Mouse (Mus musculus) CH12.LX (cell line): ENCODE measurements around the gene Cytl1. TPM values are rescaled to one million over a fixed set of nuclear protein-coding genes. Genes with fewer than 3 reads are reported as not detected.

Experiments
- DNase-seq: peaks from one replicate; pipeline ENCODE4 v3.0.0-alpha.2; 2013; ENCODE audit errors: extremely low read depth
- H3K27ac ChIP-seq: 2 replicates; pipeline ENCODE4 v1.5.1; 2012; ENCODE audit warnings: low read depth, mild to moderate bottlenecking, control low read depth, moderate library complexity; ENCODE audit not compliant: insufficient read depth
- H3K27me3 ChIP-seq: replicated peaks from 2 replicates; pipeline ENCODE3; 2012; ENCODE audit warnings: inconsistent platforms
- H3K36me3 ChIP-seq, 2 experiments: replicated peaks in 1 of 2; 2 replicates each; pipeline versions ENCODE3 to v1.6.1; 2012; ENCODE audit warnings: inconsistent platforms in 1 of 2, low read length in 1 of 2, mild to moderate bottlenecking in 1 of 2, mixed read lengths in 1 of 2, moderate library complexity in 1 of 2; ENCODE audit not compliant: control insufficient read depth in 1 of 2, insufficient read depth in 1 of 2
- H3K4me1 ChIP-seq, 2 experiments: 2 replicates each; pipeline ENCODE4 v1.6.1; 2012; ENCODE audit warnings: inconsistent platforms in 1 of 2, moderate library complexity in 1 of 2; ENCODE audit not compliant: insufficient read depth in 2 of 2, control insufficient read depth in 1 of 2
- H3K4me2 ChIP-seq: 2 replicates; pipeline ENCODE4 v1.6.1; 2012; ENCODE audit warnings: low read depth, mild to moderate bottlenecking, control low read depth; ENCODE audit not compliant: poor library complexity, insufficient read depth, severe bottlenecking
- H3K4me3 ChIP-seq, 3 experiments: fragments of 150-350 bp in 1 of 3; sonication (generic) in 1 of 3; replicated peaks in 1 of 3; 2 replicates each; pipeline versions ENCODE3 to v1.5.1; 2011 to 2012; ENCODE audit warnings: low read depth in 2 of 3, low read length in 2 of 3, mild to moderate bottlenecking in 2 of 3, moderate library complexity in 2 of 3, control low read depth in 1 of 3, improper control_type of control experiment in 1 of 3, inconsistent platforms in 1 of 3, mixed read lengths in 1 of 3; ENCODE audit not compliant: poor library complexity in 1 of 3
- H3K79me2 ChIP-seq: replicated peaks from 2 replicates; pipeline ENCODE4 v1.6.1; 2012; ENCODE audit warnings: mild to moderate bottlenecking, moderate library complexity; ENCODE audit not compliant: control insufficient read depth, poor library complexity, insufficient read depth, severe bottlenecking; ENCODE audit errors: extremely low read depth
- H3K9ac ChIP-seq: 2 replicates; pipeline ENCODE4 v1.6.1; 2012; ENCODE audit warnings: low read depth, mild to moderate bottlenecking, control low read depth, moderate library complexity; ENCODE audit not compliant: insufficient read depth
- H3K9me3 ChIP-seq: replicated peaks from 2 replicates; pipeline ENCODE3; 2012; ENCODE audit warnings: low read length, inconsistent platforms, mixed read lengths
- CHD1 ChIP-seq: IDR thresholded peaks from 2 replicates; pipeline ENCODE4 v1.6.1; 2012; ENCODE audit warnings: low read depth, low read length, improper control_type of control experiment, inconsistent platforms
- E2F4 ChIP-seq: IDR thresholded peaks from 2 replicates; pipeline ENCODE4 v1.6.1; 2011; ENCODE audit warnings: low read depth, low read length, improper control_type of control experiment; ENCODE audit not compliant: insufficient replicate concordance
- ELF1 ChIP-seq: IDR thresholded peaks from 2 replicates; pipeline ENCODE4 v1.6.1; 2014; ENCODE audit warnings: low read depth, mild to moderate bottlenecking, inconsistent platforms, low read length, improper control_type of control experiment
- ETS1 ChIP-seq: conservative IDR thresholded peaks from 2 replicates; pipeline ENCODE4 v1.6.1; 2012; ENCODE audit warnings: low read depth, mild to moderate bottlenecking, inconsistent platforms, low read length, improper control_type of control experiment, moderate library complexity
- GABPA ChIP-seq: IDR thresholded peaks from 2 replicates; pipeline ENCODE4 v1.6.1; 2012; ENCODE audit warnings: low read depth, low read length, improper control_type of control experiment, inconsistent platforms; ENCODE audit not compliant: insufficient replicate concordance
- HCFC1 ChIP-seq: IDR thresholded peaks from 2 replicates; pipeline ENCODE4 v1.6.1; 2012; ENCODE audit warnings: low read depth, mild to moderate bottlenecking, inconsistent platforms, low read length, improper control_type of control experiment
- JUN ChIP-seq: IDR thresholded peaks from 2 replicates; pipeline ENCODE4 v1.6.1; 2011; ENCODE audit warnings: low read depth, mild to moderate bottlenecking, low read length, improper control_type of control experiment, moderate library complexity; ENCODE audit not compliant: insufficient read depth
- KAT2A ChIP-seq: IDR thresholded peaks from 2 replicates; pipeline ENCODE4 v1.6.1; 2012; ENCODE audit warnings: low read length, improper control_type of control experiment, inconsistent platforms; ENCODE audit not compliant: insufficient replicate concordance
- MAX ChIP-seq: IDR thresholded peaks from 2 replicates; pipeline ENCODE4 v1.6.1; 2011; ENCODE audit warnings: low read length, improper control_type of control experiment
- MAZ ChIP-seq: IDR thresholded peaks from 2 replicates; pipeline ENCODE4 v1.6.1; 2012; ENCODE audit warnings: low read depth, mild to moderate bottlenecking, inconsistent platforms, low read length, improper control_type of control experiment, moderate library complexity
- MXI1 ChIP-seq: IDR thresholded peaks from 2 replicates; pipeline ENCODE4 v1.6.1; 2011; ENCODE audit warnings: mild to moderate bottlenecking, low read depth, low read length, improper control_type of control experiment
- NRF1 ChIP-seq: IDR thresholded peaks from 2 replicates; pipeline ENCODE4 v1.6.1; 2014; ENCODE audit warnings: low read depth, mild to moderate bottlenecking, inconsistent platforms, low read length, improper control_type of control experiment, moderate library complexity
- POLR2AphosphoS2 ChIP-seq: IDR thresholded peaks from 2 replicates; pipeline ENCODE4 v1.6.1; 2011; ENCODE audit warnings: low read depth, low read length, improper control_type of control experiment
- RAD21 ChIP-seq: IDR thresholded peaks from 2 replicates; pipeline ENCODE4 v1.6.1; 2011; ENCODE audit warnings: low read depth, mild to moderate bottlenecking, low read length, improper control_type of control experiment, moderate library complexity
- SIN3A ChIP-seq: IDR thresholded peaks from 2 replicates; pipeline ENCODE4 v1.6.1; 2012; ENCODE audit warnings: low read length, improper control_type of control experiment, inconsistent platforms
- SMC3 ChIP-seq: IDR thresholded peaks from 2 replicates; pipeline ENCODE4 v1.6.1; 2011; ENCODE audit warnings: low read depth, low read length, improper control_type of control experiment
- TBP ChIP-seq: conservative IDR thresholded peaks from 2 replicates; pipeline ENCODE4 v1.6.1; 2011; ENCODE audit warnings: low read depth, low read length, improper control_type of control experiment
- TCF12 ChIP-seq: IDR thresholded peaks from 2 replicates; pipeline ENCODE4 v1.6.1; 2014; ENCODE audit warnings: low read depth, mild to moderate bottlenecking, inconsistent platforms, low read length, improper control_type of control experiment
- UBTF ChIP-seq: IDR thresholded peaks from 2 replicates; pipeline ENCODE4 v1.6.1; 2012; ENCODE audit warnings: low read depth, mild to moderate bottlenecking, inconsistent platforms, low read length, improper control_type of control experiment, moderate library complexity
- USF2 ChIP-seq: conservative IDR thresholded peaks from 2 replicates; pipeline ENCODE4 v1.6.1; 2011; ENCODE audit warnings: low read depth, low read length, improper control_type of control experiment
- ZKSCAN1 ChIP-seq: IDR thresholded peaks from 2 replicates; pipeline ENCODE4 v1.6.1; 2012; ENCODE audit warnings: low read depth, inconsistent platforms, low read length, improper control_type of control experiment, borderline replicate concordance
- ZMIZ1 ChIP-seq: IDR thresholded peaks from 2 replicates; pipeline ENCODE4 v1.6.1; 2012; ENCODE audit warnings: low read depth, mild to moderate bottlenecking, inconsistent platforms, low read length, improper control_type of control experiment
- ZNF384 ChIP-seq: IDR thresholded peaks from 2 replicates; pipeline ENCODE4 v1.6.1; 2012; ENCODE audit warnings: low read depth, low read length, improper control_type of control experiment, inconsistent platforms
- dilution Hi-C: fragments of 300-500 bp; cut with MboI; formaldehyde crosslinking; loops from 2 replicates; pipeline ENCODE4 v1.14.3; 2020; ENCODE audit warnings: low sequenced_read_pairs; ENCODE audit not compliant: extremely low pct_unique_long_range_greater_than_20kb, extremely low pct_ligation_motif_present
- in situ Hi-C: fragments of 300-500 bp; cut with MboI; formaldehyde crosslinking; loops from 3 replicates; pipeline ENCODE4 v1.14.3; 2019; ENCODE audit warnings: low sequenced_read_pairs, low pct_ligation_motif_present, low pct_unique_long_range_greater_than_20kb, mixed read lengths
- polyA plus RNA-seq: library from polyadenylated mRNA; unstranded; fragments of >175 nt; gene quantifications from 2 replicates; pipeline ENCODE4 v1.2.1, GENCODE M21; 2012; ENCODE audit warnings: low read depth; ENCODE audit not compliant: insufficient read length
- total RNA-seq, 2 experiments: library from RNA; depleted of rRNA; stranded (reverse); fragments of 300-350 nt in 1 of 2; fragments of >200 nt in 1 of 2; gene quantifications; 2 replicates each; pipeline ENCODE4 v1.2.3; 2012 to 2014

Cytl1 gene
- total and polyA plus RNA-seq, 3 experiments, result not detected

GRCm38 (mm10) chr5:37767231-37767630 is 31.9 kb downstream of the Cytl1 start:
- dilution Hi-C loops, result no loop called here
- in situ Hi-C loops, result no loop called here
- TF ChIP-seq JUN (no peak), MXI1 (no peak), MAX (no peak), KAT2A (no peak), ZKSCAN1 (no peak), UBTF (no peak), CHD1 (no peak), ETS1 (no peak), NRF1 (no peak), ZMIZ1 (no peak), E2F4 (no peak), RAD21 (no peak), ZNF384 (no peak), SMC3 (no peak), MAZ (no peak), ELF1 (no peak), SIN3A (no peak)

GRCm38 (mm10) chr5:37769031-37769430 is 33.7 kb downstream of the Cytl1 start:
- no peak for TF ChIP-seq TBP
- no peak for TF ChIP-seq ZNF384
- TF ChIP-seq USF2, result no peak
- no peak for TF ChIP-seq ZKSCAN1
- no peak for TF ChIP-seq MAZ
- TF ChIP-seq NRF1, result no peak
- no peak for TF ChIP-seq POLR2AphosphoS2
- no peak for TF ChIP-seq RAD21
- no peak for TF ChIP-seq TCF12
- no peak for TF ChIP-seq HCFC1
- no peak for TF ChIP-seq GABPA
- TF ChIP-seq ETS1, result no peak
- in situ Hi-C loops (no loop called here), dilution Hi-C loops (no loop called here)
- Histone ChIP-seq H3K9ac (no peak overlapping the region), H3K27me3 (peaks cover 54% of the 10 kb centered on the region), H3K79me2 (no peaks in the 10 kb centered on the region), H3K36me3 (no peaks in the 10 kb centered on the region), H3K4me3 (no peak overlapping the region), H3K4me2 (no peak overlapping the region), H3K27ac (no peak overlapping the region), H3K9me3 (peaks cover 16% of the 10 kb centered on the region), H3K4me1 (peaks cover 0 to 7% of the 10 kb centered on the region in 2 experiments; a peak in 2 of 4 replicates)
- DNase-seq, result no peak

More at GRCm38 (mm10) chr5:37767231-37767630, 31.9 kb downstream of the Cytl1 start:
- H3K4me1 ChIP-seq, result peaks cover 0 to 7% of the 10 kb centered on the region in 2 experiments; a peak in 2 of 4 replicates
- no peak for DNase-seq
- H3K79me2 ChIP-seq, result no peaks in the 10 kb centered on the region
- peaks cover 42% of the 10 kb centered on the region for H3K27me3 ChIP-seq
- no peak overlapping the region for H3K4me2 ChIP-seq
- H3K9ac ChIP-seq, result no peak overlapping the region
- H3K27ac ChIP-seq, result no peak overlapping the region
- H3K4me3 ChIP-seq, result no peak overlapping the region
- H3K36me3 ChIP-seq, result no peaks in the 10 kb centered on the region
- H3K9me3 ChIP-seq, result peaks cover 19% of the 10 kb centered on the region
